Mouse (Mus musculus): ENCODE results near the gene Hcfc1. TPM values are rescaled to one million over a fixed set of nuclear protein-coding genes. Genes with fewer than 3 reads are reported as not detected.

The Hcfc1 gene
- polyA plus RNA-seq, 1 experiment, result 83.2 TPM

DNA sequence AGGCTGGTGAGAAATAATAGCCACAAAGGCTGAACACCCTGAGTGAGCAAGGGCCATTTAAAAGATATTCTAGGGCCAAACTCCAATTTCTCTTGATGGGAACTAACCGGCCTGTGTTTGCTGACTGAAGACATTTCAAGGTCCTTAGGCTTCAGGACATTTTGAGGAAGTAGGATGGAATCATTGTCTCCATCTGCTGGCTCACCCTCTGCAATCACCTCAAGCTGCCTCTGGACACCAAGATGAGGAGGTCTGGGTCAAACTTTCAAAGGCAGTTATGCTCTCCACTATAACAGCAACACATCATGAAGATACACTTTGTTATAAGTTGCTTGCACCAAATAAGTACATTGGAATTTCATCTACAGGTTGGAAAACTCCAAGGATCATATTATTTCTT lies 56.1 kb downstream of the Hcfc1 start:
- TF ChIP-seq CTCF (IDR thresholded peaks at IDR 0.05; ENCODE audit: borderline replicate concordance, extremely low read depth, insufficient read depth, insufficient read length) (no peak), POLR2A (IDR thresholded peaks at IDR 0.05; ENCODE audit: borderline replicate concordance, extremely low read depth, insufficient read depth, insufficient read length, poor library complexity, severe bottlenecking) (no peak)
- no peak for DNase-seq (ENCODE audit: low read depth)

DNA sequence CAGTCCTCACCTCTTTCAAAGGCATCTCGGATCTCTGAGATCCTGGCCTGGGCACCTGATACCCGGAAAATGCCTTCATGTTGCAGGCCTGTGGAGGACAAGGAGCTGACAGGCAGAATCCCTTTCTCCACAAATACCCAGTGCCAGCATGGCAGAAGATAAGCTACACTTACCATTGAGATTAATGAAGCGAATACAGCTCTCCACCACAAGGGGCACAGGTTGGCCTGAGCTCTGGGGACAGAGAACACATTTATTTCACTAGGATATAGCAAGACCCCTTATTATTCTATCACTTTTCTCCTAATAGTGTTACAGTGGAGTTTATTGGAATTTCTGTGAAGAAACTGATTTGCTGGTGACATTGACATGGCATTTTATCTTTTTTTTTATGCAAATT lies 68.2 kb downstream of the Hcfc1 start:
- no peak for DNase-seq (ENCODE audit: low read depth)
- TF ChIP-seq CTCF (IDR thresholded peaks at IDR 0.05; ENCODE audit: borderline replicate concordance, extremely low read depth, insufficient read depth, insufficient read length), result peak; percentile 45; the same call in 1 of the 2 replicates
- no peak for TF ChIP-seq POLR2A (IDR thresholded peaks at IDR 0.05; ENCODE audit: borderline replicate concordance, extremely low read depth, insufficient read depth, insufficient read length, poor library complexity, severe bottlenecking)

DNA sequence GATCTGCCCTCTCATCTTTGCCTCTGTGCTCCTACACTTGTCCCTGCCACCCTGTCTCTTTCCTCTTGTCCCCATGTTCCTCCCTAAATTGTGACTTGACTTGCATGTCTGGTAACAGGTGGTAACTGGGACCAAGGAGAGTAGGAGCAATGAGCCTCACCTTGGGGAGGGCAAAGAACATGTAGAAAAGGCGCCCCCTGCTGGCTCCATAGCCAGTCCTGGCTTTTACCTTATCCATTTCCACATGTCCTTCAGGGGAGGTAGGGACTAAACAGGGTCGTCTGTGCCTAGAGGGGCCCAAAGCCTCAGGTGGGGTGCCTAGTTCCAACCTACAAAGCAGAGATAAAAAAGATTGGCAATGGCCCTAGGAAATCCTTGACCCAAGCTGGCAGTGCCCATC lies 70.4 kb downstream of the Hcfc1 start, which contains the start of gene L1cam:
L1cam (minus strand) TSS at position 387 of the 400 bp plus-strand sequence.
- peak; percentile 66 for DNase-seq (ENCODE audit: low read depth)
- TF ChIP-seq CTCF (IDR thresholded peaks at IDR 0.05; ENCODE audit: borderline replicate concordance, extremely low read depth, insufficient read depth, insufficient read length) (peak; percentile 56; the same call in 1 of the 2 replicates), POLR2A (IDR thresholded peaks at IDR 0.05; ENCODE audit: borderline replicate concordance, extremely low read depth, insufficient read depth, insufficient read length, poor library complexity, severe bottlenecking) (no peak)

DNA sequence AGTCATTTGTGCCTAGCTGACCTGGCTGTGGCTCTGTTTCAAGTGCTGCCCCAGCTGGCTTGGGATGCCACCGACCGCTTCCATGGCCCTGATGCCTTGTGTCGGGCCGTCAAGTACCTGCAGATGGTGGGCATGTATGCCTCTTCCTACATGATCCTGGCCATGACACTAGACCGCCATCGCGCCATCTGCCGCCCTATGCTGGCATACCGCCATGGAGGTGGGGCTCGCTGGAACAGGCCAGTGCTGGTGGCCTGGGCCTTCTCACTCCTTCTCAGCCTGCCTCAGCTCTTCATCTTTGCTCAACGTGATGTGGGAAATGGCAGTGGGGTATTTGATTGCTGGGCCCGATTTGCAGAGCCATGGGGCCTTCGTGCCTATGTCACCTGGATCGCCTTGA lies 73.3 kb downstream of the Hcfc1 start:
- no peak for TF ChIP-seq CTCF (IDR thresholded peaks at IDR 0.05; ENCODE audit: borderline replicate concordance, extremely low read depth, insufficient read depth, insufficient read length)
- DNase-seq (ENCODE audit: low read depth), result no peak

Other genes starting within 250 kb of the Hcfc1 start
- 16.0 and 19.3 TPM in 2 replicates for gene Abcd1, start 249.8 kb downstream of the Hcfc1 start, polyA plus RNA-seq (2012; rRNA removed)
- 0.58 and 0.79 TPM in 2 replicates for gene Plxnb3, start 209.3 kb downstream of the Hcfc1 start, polyA plus RNA-seq (2012; rRNA removed)
- 0.85 and 1.2 TPM in 2 replicates for gene Srpk3, start 192.0 kb downstream of the Hcfc1 start, polyA plus RNA-seq (2012; rRNA removed)
- gene Idh3g, start 179.5 kb downstream of the Hcfc1 start, polyA plus RNA-seq (2012; rRNA removed), result 382 and 510 TPM in 2 replicates
- gene Ssr4, start 179.3 kb downstream of the Hcfc1 start, polyA plus RNA-seq (2012; rRNA removed), result 130 and 205 TPM in 2 replicates
- gene Pdzd4, start 141.4 kb downstream of the Hcfc1 start, polyA plus RNA-seq (2012; rRNA removed), result 88.2 and 125 TPM in 2 replicates
- gene Avpr2, start 74.3 kb downstream of the Hcfc1 start, polyA plus RNA-seq (2012; rRNA removed), result not detected in 2 replicates
- 141 and 249 TPM in 2 replicates for gene L1cam, start 70.3 kb downstream of the Hcfc1 start, polyA plus RNA-seq (2012; rRNA removed)
- gene Arhgap4, start 44.5 kb downstream of the Hcfc1 start, polyA plus RNA-seq (2012; rRNA removed), result 6.6 and 8.5 TPM in 2 replicates
- 87.7 and 97.8 TPM in 2 replicates for gene Naa10, start 44.4 kb downstream of the Hcfc1 start, polyA plus RNA-seq (2012; rRNA removed)
- gene Renbp, start 35.5 kb downstream of the Hcfc1 start, polyA plus RNA-seq (2012; rRNA removed), result 8.0 and 8.7 TPM in 2 replicates
- 59.2 and 77.8 TPM in 2 replicates for gene Irak1, start 57.6 kb upstream of the Hcfc1 start, polyA plus RNA-seq (2012; rRNA removed)
- gene Opn1mw, start 161.1 kb upstream of the Hcfc1 start, polyA plus RNA-seq (2012; rRNA removed), result not detected in 2 replicates
- gene Mecp2, start 169.0 kb upstream of the Hcfc1 start, polyA plus RNA-seq (2012; rRNA removed), result 25.4 and 38.9 TPM in 2 replicates
- gene Tex28, start 201.5 kb upstream of the Hcfc1 start, polyA plus RNA-seq (2012; rRNA removed), result not detected in 2 replicates
- not detected in 2 replicates for gene Tktl1, start 210.9 kb upstream of the Hcfc1 start, polyA plus RNA-seq (2012; rRNA removed)

Data from brain, embryonic 14.5 days (tissue).